Mouse (Mus musculus) spleen, adult 2 months (tissue): ENCODE results near the gene Frrs1l.

Experiments
- CTCF ChIP-seq: fragments of 200-500 bp; IDR thresholded peaks from 2 replicates; pipeline ENCODE4 v1.5.1; 2011; ENCODE audit warnings: mild to moderate bottlenecking, inconsistent platforms; ENCODE audit not compliant: insufficient read depth, insufficient read length, insufficient replicate concordance; ENCODE audit errors: extremely low read depth
- POLR2A ChIP-seq: fragments of 200-500 bp; IDR thresholded peaks from 2 replicates; pipeline ENCODE4 v1.6.1; 2011; ENCODE audit warnings: low read depth, low read length, inconsistent platforms

GRCm38 (mm10) chr4:56914338-56914737 is 75.9 kb downstream of the Frrs1l start:
- TF ChIP-seq POLR2A (no peak), CTCF (no peak)
